Mouse (Mus musculus) G1E (cell line): ENCODE results near the gene Vkorc1. TPM values are rescaled to one million over a fixed set of nuclear protein-coding genes. Genes with fewer than 3 reads are reported as not detected.

ENCODE experiments used
- ATAC-seq: 2 replicates; pipeline ENCODE4 v1.8.0; 2016; ENCODE audit warnings: mild to moderate bottlenecking; ENCODE audit not compliant: insufficient number of reproducible peaks, poor library complexity, low FRiP score, severe bottlenecking; ENCODE audit errors: extremely low read depth
- DNase-seq: peaks from one replicate; pipeline ENCODE4 v3.0.0; 2012; ENCODE audit warnings: low spot score
- H3K27me3 ChIP-seq: 2 replicates; pipeline ENCODE4 v1.6.1; 2012; ENCODE audit warnings: mild to moderate bottlenecking, low read length, inconsistent platforms; ENCODE audit not compliant: insufficient read depth
- H3K36me3 ChIP-seq: replicated peaks from 2 replicates; pipeline ENCODE3; 2012; ENCODE audit warnings: mild to moderate bottlenecking, inconsistent platforms
- H3K4me1 ChIP-seq: 2 replicates; pipeline ENCODE4 v1.6.1; 2012; ENCODE audit warnings: low read depth, low read length, inconsistent platforms, mixed read lengths; ENCODE audit not compliant: insufficient read depth
- H3K4me3 ChIP-seq: 2 replicates; pipeline ENCODE4 v1.5.1; 2012; ENCODE audit warnings: low read depth, mild to moderate bottlenecking, inconsistent platforms, low read length, moderate library complexity, mixed read lengths
- H3K9me3 ChIP-seq: replicated peaks from 2 replicates; pipeline ENCODE4 v1.6.1; 2012; ENCODE audit warnings: inconsistent platforms
- CTCF ChIP-seq: IDR thresholded peaks from 2 replicates; pipeline ENCODE4 v1.5.1; 2012; ENCODE audit warnings: low read depth, low read length, inconsistent platforms, mixed read lengths
- GATA1 ChIP-seq: IDR thresholded peaks from 2 replicates; pipeline ENCODE4 v1.6.1; 2012; ENCODE audit warnings: borderline replicate concordance, low read length, inconsistent platforms, mixed read lengths
- GATA2 ChIP-seq: IDR thresholded peaks from 2 replicates; pipeline ENCODE4 v1.6.1; 2012; ENCODE audit warnings: low read depth, low read length, inconsistent platforms, borderline replicate concordance
- POLR2AphosphoS5 ChIP-seq: IDR thresholded peaks from 2 replicates; pipeline ENCODE4 v1.6.1; 2012; ENCODE audit warnings: low read depth, low read length, inconsistent platforms; ENCODE audit not compliant: insufficient replicate concordance
- TAL1 ChIP-seq: conservative IDR thresholded peaks from 2 replicates; pipeline ENCODE4 v1.6.1; 2012; ENCODE audit warnings: low read depth, low read length, inconsistent platforms, mixed read lengths
- polyA plus RNA-seq: library from polyadenylated mRNA; stranded (reverse); fragments of >175 nt; gene quantifications from 2 replicates; pipeline ENCODE4 v1.2.3, GENCODE M21; 2012
- total RNA-seq, 2 experiments: library from RNA; stranded (forward) in 1 of 2; stranded (reverse) in 1 of 2; fragments of 200-1000 nt in 1 of 2; fragments of >200 nt in 1 of 2; fragmentation: Nextera tagmentation in 1 of 2; gene quantifications; 2 replicates each; pipeline ENCODE4 v1.2.3; 2014 to 2017

Gene Vkorc1
- total and polyA plus RNA-seq, 3 experiments, result 11.0 to 68.8 (median 12.6) TPM

DNA sequence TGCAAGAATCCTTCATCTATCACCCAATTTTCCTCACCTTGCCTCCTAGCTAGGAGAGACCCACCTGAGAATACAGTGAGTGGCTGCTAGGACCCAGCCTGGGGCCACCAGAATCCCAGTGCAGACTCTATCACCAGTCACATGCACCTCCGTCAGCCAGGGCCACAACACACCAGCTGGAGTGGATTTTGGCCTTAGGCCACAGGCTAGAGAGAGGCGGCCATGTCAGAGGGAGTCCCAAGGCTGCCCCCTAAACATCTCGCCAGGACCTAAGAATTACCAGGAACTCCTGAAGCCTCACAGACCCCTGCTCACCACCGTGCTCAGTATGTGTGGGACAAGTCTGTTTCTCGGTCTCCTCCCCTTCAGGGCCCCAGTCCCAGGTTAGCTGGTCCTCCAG, 38.7 kb upstream of the Vkorc1 start:
- H3K27me3 ChIP-seq, result peaks cover 18% of the 10 kb centered on the region
- DNase-seq, result no peak
- no peak overlapping the region for H3K4me3 ChIP-seq
- H3K9me3 ChIP-seq, result no peaks in the 10 kb centered on the region
- peaks cover 44% of the 10 kb centered on the region for H3K4me1 ChIP-seq
- TF ChIP-seq GATA2 (no peak), GATA1 (no peak), TAL1 (no peak), CTCF (no peak), POLR2AphosphoS5 (no peak)
- no peak for ATAC-seq
- H3K36me3 ChIP-seq, result no peaks in the 10 kb centered on the region

DNA sequence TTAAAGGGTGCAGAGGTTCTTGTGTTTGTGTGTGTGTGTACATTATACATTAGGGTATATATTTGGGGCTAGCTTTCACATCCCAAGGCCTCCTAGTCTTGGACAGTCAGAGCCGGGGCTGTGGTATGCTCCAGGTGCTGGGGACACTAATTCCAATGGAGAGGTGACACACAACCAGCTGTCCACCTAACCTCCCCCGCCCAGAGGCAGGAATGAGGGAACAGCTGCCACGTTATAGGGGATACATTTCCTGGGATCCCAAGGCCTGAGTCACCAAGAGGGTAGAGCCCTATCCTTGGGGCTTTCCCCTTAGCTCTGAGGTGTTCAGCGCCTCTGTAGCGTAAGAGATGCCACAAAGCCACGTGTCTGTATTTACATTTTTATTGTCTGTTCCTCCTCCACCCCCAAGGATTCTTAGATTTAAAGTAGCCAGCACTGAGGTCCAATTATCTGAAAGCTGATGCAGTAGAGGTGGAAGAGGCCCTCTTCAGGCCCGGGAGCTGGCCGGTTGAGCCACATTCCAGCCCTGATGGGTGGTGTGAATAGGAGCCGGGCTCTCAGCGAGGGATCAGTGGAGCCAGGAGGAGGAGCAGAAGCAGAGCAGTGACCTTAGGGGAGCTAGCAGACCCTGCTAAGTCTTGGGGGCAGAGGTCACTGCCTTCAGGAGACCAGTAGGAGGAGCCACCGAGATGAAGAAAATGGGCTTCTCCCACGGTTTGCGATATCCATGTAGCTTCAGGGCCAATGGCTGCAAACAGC, 37.0 kb upstream of the Vkorc1 start:
- Histone ChIP-seq H3K27me3 (peaks cover 14% of the 10 kb centered on the region), H3K4me1 (peaks cover 44% of the 10 kb centered on the region), H3K4me3 (no peak overlapping the region), H3K9me3 (no peaks in the 10 kb centered on the region), H3K36me3 (peaks cover 7% of the 10 kb centered on the region)
- TF ChIP-seq GATA1, result no peak
- TF ChIP-seq CTCF, result no peak
- no peak for TF ChIP-seq TAL1
- no peak for TF ChIP-seq GATA2
- TF ChIP-seq POLR2AphosphoS5, result no peak
- DNase-seq (no peak), ATAC-seq (no peak)

DNA sequence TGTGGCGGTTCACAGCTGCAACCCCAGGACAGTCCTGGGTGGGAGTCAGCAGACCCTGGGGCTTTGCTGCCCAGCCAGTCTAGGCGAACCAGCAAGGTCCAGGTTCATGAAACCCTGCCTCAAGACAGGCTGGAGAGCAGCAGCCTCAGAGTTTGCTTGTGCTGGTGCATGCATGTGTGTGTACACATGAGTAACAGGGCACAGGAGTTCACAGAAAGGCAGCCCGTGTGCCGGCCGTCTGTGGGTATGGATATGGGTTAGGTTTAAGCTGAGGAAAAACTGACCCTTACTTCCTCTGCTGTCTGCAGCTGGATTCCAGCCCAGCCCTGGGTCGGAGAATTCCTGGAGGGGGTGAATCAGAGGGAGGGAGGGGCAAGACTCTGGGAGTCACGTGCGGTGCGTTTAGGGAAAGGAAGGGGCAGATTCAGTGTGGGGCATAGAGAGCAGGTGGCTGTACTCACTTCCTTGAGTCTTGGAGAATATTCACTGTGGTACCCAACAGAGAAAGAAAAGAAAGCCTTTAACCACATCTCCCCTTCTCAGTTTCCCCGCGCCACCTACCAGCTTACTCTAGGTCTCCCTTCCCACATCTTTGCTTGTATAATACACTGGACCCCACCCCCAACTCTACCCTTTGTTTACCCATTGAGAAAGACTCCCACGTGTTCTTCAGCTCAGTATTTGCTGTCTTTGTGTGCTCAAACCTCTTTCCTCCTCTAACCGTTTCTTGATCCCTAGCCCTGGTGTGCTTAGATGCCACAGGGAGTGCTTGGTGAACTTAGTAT, 36.1 kb upstream of the Vkorc1 start:
- Histone ChIP-seq H3K27me3 (peaks cover 13% of the 10 kb centered on the region), H3K36me3 (peaks cover 16% of the 10 kb centered on the region), H3K4me3 (no peak overlapping the region), H3K4me1 (peaks cover 43% of the 10 kb centered on the region), H3K9me3 (no peaks in the 10 kb centered on the region)
- TF ChIP-seq CTCF (no peak), POLR2AphosphoS5 (no peak), GATA2 (no peak), GATA1 (no peak), TAL1 (no peak)
- ATAC-seq (no peak), DNase-seq (no peak)

DNA sequence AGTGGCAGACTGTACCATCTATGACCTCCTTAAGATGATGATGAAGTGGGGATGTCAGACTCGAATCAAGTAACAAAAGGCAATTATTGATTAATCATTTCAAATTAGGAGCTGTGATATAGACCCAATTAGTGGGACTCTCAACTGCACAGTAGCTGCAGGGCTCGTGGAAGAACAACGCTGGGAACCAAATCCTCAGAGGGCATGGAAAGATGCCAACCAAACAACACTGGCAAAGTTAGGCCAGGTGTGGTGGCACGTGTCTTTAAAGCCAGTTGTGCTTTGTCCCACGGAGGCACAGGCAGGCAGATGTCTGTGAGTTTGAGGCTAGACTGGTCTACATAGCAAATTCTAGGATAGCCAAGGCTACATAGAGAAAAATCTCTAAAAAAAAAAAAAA, 35.2 kb upstream of the Vkorc1 start:
- Histone ChIP-seq H3K9me3 (no peaks in the 10 kb centered on the region), H3K36me3 (peaks cover 25% of the 10 kb centered on the region), H3K4me1 (peaks cover 34% of the 10 kb centered on the region), H3K4me3 (no peak overlapping the region), H3K27me3 (peaks cover 8% of the 10 kb centered on the region)
- ATAC-seq (no peak), DNase-seq (no peak)
- TF ChIP-seq GATA2, result no peak
- TF ChIP-seq CTCF, result no peak
- TF ChIP-seq TAL1, result no peak
- no peak for TF ChIP-seq GATA1
- no peak for TF ChIP-seq POLR2AphosphoS5

DNA sequence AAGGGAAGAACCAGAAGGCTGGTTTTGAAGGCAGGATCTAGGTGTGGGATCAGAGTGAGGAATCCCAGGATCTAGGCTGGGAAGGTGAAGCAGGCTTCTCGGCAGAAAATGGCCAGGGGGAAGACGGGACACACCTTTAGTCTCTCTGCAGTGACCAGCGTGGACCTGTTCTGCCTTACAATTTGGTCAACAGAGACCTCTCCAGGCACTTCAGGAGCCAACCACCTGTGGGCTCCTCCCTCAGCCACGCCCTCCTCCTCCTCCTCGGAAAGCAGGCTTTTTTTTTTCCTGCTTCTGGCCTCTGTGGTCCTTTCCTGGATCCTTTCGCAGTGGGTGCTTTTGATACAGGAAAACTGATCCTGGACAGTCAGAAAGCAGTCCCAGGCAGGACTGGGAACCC, 34.5 kb upstream of the Vkorc1 start, which contains the start of gene Prss8:
Prss8 (minus strand) TSS at position 182 of the 400 bp plus-strand sequence.
- Histone ChIP-seq H3K9me3 (no peaks in the 10 kb centered on the region), H3K4me3 (no peak within 1 kb of the TSS), H3K4me1 (peaks cover 33% of the 10 kb centered on the region), H3K27me3 (peaks cover 8% of the 10 kb centered on the region), H3K36me3 (peaks cover 32% of the 10 kb centered on the region)
- ATAC-seq (no peak), DNase-seq (no peak)
- TF ChIP-seq CTCF, result no peak
- no peak for TF ChIP-seq TAL1
- no peak for TF ChIP-seq GATA1

DNA sequence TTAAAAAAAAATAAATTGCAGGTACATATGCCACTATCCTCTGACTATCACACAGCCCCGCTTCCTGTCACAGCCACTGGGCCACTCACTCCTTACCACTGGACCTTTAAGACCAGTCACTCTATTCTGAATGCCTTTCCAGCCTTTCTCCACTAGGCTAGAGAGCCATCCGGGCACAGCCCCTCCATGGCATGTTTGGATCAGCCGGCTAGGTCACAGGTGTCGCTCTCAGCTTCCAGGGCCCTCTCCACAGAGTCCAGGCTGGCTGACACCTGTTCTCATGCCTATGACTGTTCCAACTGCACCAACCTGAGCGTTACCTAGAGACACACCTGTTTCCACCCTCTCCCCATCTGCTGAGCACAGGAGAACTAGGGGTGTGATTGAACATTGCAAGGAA, 33.2 kb upstream of the Vkorc1 start:
- Histone ChIP-seq H3K9me3 (no peaks in the 10 kb centered on the region), H3K36me3 (peaks cover 45% of the 10 kb centered on the region), H3K4me1 (peaks cover 21% of the 10 kb centered on the region), H3K27me3 (peaks cover 8% of the 10 kb centered on the region), H3K4me3 (no peak overlapping the region)
- ATAC-seq (no peak), DNase-seq (no peak)
- no peak for TF ChIP-seq POLR2AphosphoS5
- TF ChIP-seq GATA2, result no peak
- TF ChIP-seq CTCF, result no peak
- no peak for TF ChIP-seq TAL1
- TF ChIP-seq GATA1, result no peak
